ENCODE assay signal across 8 mouse cellular contexts in genomic region chr11:114791351-114791889, GRCm38 (mm10). TPM values are rescaled to one million over a fixed set of nuclear protein-coding genes. Genes with fewer than 3 reads are reported as not detected.
DNase-seq lines count a peak whose midpoint lies in the region; ATAC-seq and TF ChIP-seq lines count a peak whose summit lies in the region.

No protein-coding gene starts in this region.

- H3K27me3 ChIP-seq in megakaryocyte, embryonic 14.5 days (replicated peaks) = peaks cover 99% of the 10 kb centered on the region
- H3K27me3 ChIP-seq in limb, embryonic 12.5 days = peaks cover 91% of the 10 kb centered on the region
- peaks cover 38% of the 10 kb centered on the region for H3K27me3 ChIP-seq in small intestine, adult 2 months (ENCODE audit: control insufficient read depth, insufficient read depth, low read length)

- H3K4me3 ChIP-seq in megakaryocyte, embryonic 14.5 days (replicated peaks) = peak overlapping the region; percentile 65
- peak overlapping the region; percentile 49 for H3K4me3 ChIP-seq in limb, embryonic 12.5 days (replicated peaks)
- H3K4me3 ChIP-seq in small intestine, adult 2 months (ENCODE audit: low read depth, low read length) = peak overlapping the region; percentile 29

- TF ChIP-seq CTCF in small intestine, adult 2 months (IDR thresholded peaks at IDR 0.05; ENCODE audit: extremely low read depth, insufficient read length, insufficient replicate concordance, low read depth, low read length) = no peak

- H3K27ac ChIP-seq in limb, embryonic 12.5 days = no peak overlapping the region
- H3K27ac ChIP-seq in small intestine, adult 2 months (ENCODE audit: insufficient read depth, low read depth, low read length) = no peak overlapping the region

- H3K4me1 ChIP-seq in megakaryocyte, embryonic 14.5 days = peaks cover 61% of the 10 kb centered on the region
- H3K4me1 ChIP-seq in limb, embryonic 12.5 days (replicated peaks) = peaks cover 36% of the 10 kb centered on the region
- no peaks in the 10 kb centered on the region; the same call in 1 of the 2 replicates for H3K4me1 ChIP-seq in small intestine, adult 2 months (ENCODE audit: control insufficient read depth, insufficient read depth, insufficient read length, low read length)

- H3K36me3 ChIP-seq in megakaryocyte, embryonic 14.5 days (replicated peaks; ENCODE audit: low read length) = no peaks in the 10 kb centered on the region
- H3K36me3 ChIP-seq in limb, embryonic 12.5 days = no peaks in the 10 kb centered on the region
- H3K36me3 ChIP-seq in small intestine, adult 2 months (ENCODE audit: control insufficient read depth, insufficient read depth, low read length) = no peaks in the 10 kb centered on the region

- no peak for ATAC-seq in cerebellum, adult (ENCODE audit: insufficient number of reproducible peaks, low FRiP score, low TSS enrichment)
- no peak for ATAC-seq in megakaryocyte, adult 5-6 weeks (ENCODE audit: poor library complexity, severe bottlenecking)
- no peak for ATAC-seq in limb, embryonic 12.5 days (ENCODE audit: insufficient number of reproducible peaks, insufficient read depth, low FRiP score, low TSS enrichment, low read depth)

- no peaks in the 10 kb centered on the region; the same call in 1 of the 2 replicates for H3K9me3 ChIP-seq in megakaryocyte, embryonic 14.5 days
- H3K9me3 ChIP-seq in limb, embryonic 12.5 days = no peaks in the 10 kb centered on the region

- WGBS in limb, embryonic 12.5 days = 3% methylated on average over 50 of the region's 50 CpGs
- 4% methylated on average over 50 of the region's 50 CpGs for WGBS in small intestine, adult 2 months

- peak overlapping the region; percentile 51 for H3K9ac ChIP-seq in limb, embryonic 12.5 days (replicated peaks)

- DNase-seq in cerebellum, adult 11 months = peak; percentile 59
- DNase-seq in ovary, postnatal 14 days (ENCODE audit: low spot score) = no peak
- no peak for DNase-seq in urinary bladder, postnatal 4 days (ENCODE audit: low spot score in 2 of 2)

- no peak for TF ChIP-seq POLR2A in small intestine, adult 2 months (IDR thresholded peaks at IDR 0.05; ENCODE audit: low read depth, low read length)

- H3K4me2 ChIP-seq in limb, embryonic 12.5 days = peak overlapping the region; percentile 89

RNA-seq across cellular contexts. Expression of gene Btbd17, which starts 4.3 kb away (rescaled TPM):
- polyA plus RNA-seq in megakaryocyte, embryonic 14.5 days (2012; ENCODE audit: insufficient read depth, low replicate concordance) = 0.04 TPM in 1 of 2 replicates, not detected in the other
- total RNA-seq in megakaryocyte, adult 5-6 weeks (2015) = not detected in 2 replicates
- not detected in 2 replicates for total RNA-seq in megakaryocyte, adult 5-6 weeks (2017)
- polyA plus RNA-seq in limb, embryonic 12.5 days (2016; fragmentation: Nextera tagmentation; extraction: Ambion mirVana) = 1.5 TPM in 2 replicates
- polyA plus RNA-seq in small intestine, adult 2 months (2012; rRNA removed) = 0.44 and 0.52 TPM in 2 replicates

RNA-seq across cellular contexts. Expression of gene Gpr142, which starts 7.3 kb away (rescaled TPM):
- not detected in 2 replicates for polyA plus RNA-seq in megakaryocyte, embryonic 14.5 days (2012; ENCODE audit: insufficient read depth, low replicate concordance)
- not detected in 2 replicates for total RNA-seq in megakaryocyte, adult 5-6 weeks (2015)
- not detected in 2 replicates for total RNA-seq in megakaryocyte, adult 5-6 weeks (2017)
- polyA plus RNA-seq in limb, embryonic 12.5 days (2016; fragmentation: Nextera tagmentation; extraction: Ambion mirVana) = not detected in 2 replicates
- polyA plus RNA-seq in small intestine, adult 2 months (2012; rRNA removed) = 0.10 TPM in 1 of 2 replicates, not detected in the other

RNA-seq across cellular contexts. Expression of gene Kif19a, which starts 26.2 kb away (rescaled TPM):
- 2.7 and 4.2 TPM in 2 replicates for polyA plus RNA-seq in megakaryocyte, embryonic 14.5 days (2012; ENCODE audit: insufficient read depth, low replicate concordance)
- total RNA-seq in megakaryocyte, adult 5-6 weeks (2015) = 0.16 and 0.27 TPM in 2 replicates
- 0.11 and 0.69 TPM in 2 replicates for total RNA-seq in megakaryocyte, adult 5-6 weeks (2017)
- 0.06 TPM in 1 of 2 replicates, not detected in the other for polyA plus RNA-seq in limb, embryonic 12.5 days (2016; fragmentation: Nextera tagmentation; extraction: Ambion mirVana)
- 1.7 and 2.0 TPM in 2 replicates for polyA plus RNA-seq in small intestine, adult 2 months (2012; rRNA removed)

RNA-seq across cellular contexts. Expression of gene Gprc5c, which starts 59.5 kb away (rescaled TPM):
- 3.2 and 4.8 TPM in 2 replicates for polyA plus RNA-seq in megakaryocyte, embryonic 14.5 days (2012; ENCODE audit: insufficient read depth, low replicate concordance)
- total RNA-seq in megakaryocyte, adult 5-6 weeks (2015) = 0.04 and 0.32 TPM in 2 replicates
- 0.37 and 0.89 TPM in 2 replicates for total RNA-seq in megakaryocyte, adult 5-6 weeks (2017)
- 50.7 and 53.8 TPM in 2 replicates for polyA plus RNA-seq in limb, embryonic 12.5 days (2016; fragmentation: Nextera tagmentation; extraction: Ambion mirVana)
- polyA plus RNA-seq in small intestine, adult 2 months (2012; rRNA removed) = 4.4 TPM in 2 replicates
